8 mouse cellular contexts compared by ENCODE assay signal in genomic region chr9:119322289-119323259, GRCm38 (mm10). TPM values are rescaled to one million over a fixed set of nuclear protein-coding genes. Genes with fewer than 3 reads are reported as not detected.
DNase-seq lines count a peak whose midpoint lies in the region; ATAC-seq lines count a peak whose summit lies in the region.

TSS of gene Oxsr1 (minus strand) at chr9:119322427.

- peak within 1 kb of the TSS; percentile 83 for H3K9ac ChIP-seq in hindbrain, embryonic 15.5 days

- H3K27ac ChIP-seq in hindbrain, embryonic 15.5 days (replicated peaks), result peak within 1 kb of the TSS; percentile 94

- peaks cover 30% of the 10 kb centered on the region for H3K4me1 ChIP-seq in hindbrain, embryonic 15.5 days (replicated peaks)

- no peaks in the 10 kb centered on the region for H3K9me3 ChIP-seq in hindbrain, embryonic 15.5 days

- peak within 1 kb of the TSS; percentile 88 for H3K4me2 ChIP-seq in hindbrain, embryonic 15.5 days

- peak; percentile 99 for ATAC-seq in hindbrain, embryonic 15.5 days (ENCODE audit: low FRiP score, low read depth)

- H3K27me3 ChIP-seq in hindbrain, embryonic 15.5 days, result no peaks in the 10 kb centered on the region

- no peaks in the 10 kb centered on the region for H3K36me3 ChIP-seq in hindbrain, embryonic 15.5 days

- peak within 1 kb of the TSS; percentile 85 for H3K4me3 ChIP-seq in hindbrain, embryonic 15.5 days

- peak; percentile 98 for DNase-seq in T-cell, adult 2 months (ENCODE audit: low spot score)
- DNase-seq in cerebellum, postnatal 36 days, result peak; percentile 99 to 100
- peak; percentile 99 to 100 for DNase-seq in frontal cortex, postnatal 36 days (ENCODE audit: low spot score in 2 of 2)
- peak; percentile 99 for DNase-seq in left cerebral cortex, adult 11 months (ENCODE audit: low spot score)
- peak; percentile 99 to 100 for DNase-seq in lung, postnatal 4 days
- peak; percentile 99 for DNase-seq in retina, postnatal 7 days (ENCODE audit: low read depth, low spot score)
- peak; percentile 97 for DNase-seq in urinary bladder, adult 2 months (ENCODE audit: low spot score)

- WGBS in hindbrain, embryonic 15.5 days, result under 1% methylated on average over 76 of the region's 76 CpGs

RNA-seq across cellular contexts. Expression of gene Oxsr1, which starts in this region (rescaled TPM):
- 13.8 TPM in 2 replicates for polyA plus RNA-seq in hindbrain, embryonic 15.5 days (2015; fragmentation: Nextera tagmentation; extraction: Ambion mirVana)
- polyA plus RNA-seq in urinary bladder, adult 2 months (2012; rRNA removed), result 37.3 and 38.1 TPM in 2 replicates

Comparison
In these comparisons a context has a peak if more than half of its experiments do, and no peak if none do; other contexts are left out.
1. Peak in every context shown above with its lines: DNase-seq, ATAC-seq, H3K4me3 ChIP-seq and H3K27ac ChIP-seq.